Mouse (Mus musculus) ES-CJ7 (cell line): ENCODE results near the gene Ccdc171.

Experiments
- DNase-seq: peaks from one replicate; pipeline ENCODE4 v3.0.0; 2011; ENCODE audit warnings: low read depth, low spot score

Ccdc171 gene

DNA sequence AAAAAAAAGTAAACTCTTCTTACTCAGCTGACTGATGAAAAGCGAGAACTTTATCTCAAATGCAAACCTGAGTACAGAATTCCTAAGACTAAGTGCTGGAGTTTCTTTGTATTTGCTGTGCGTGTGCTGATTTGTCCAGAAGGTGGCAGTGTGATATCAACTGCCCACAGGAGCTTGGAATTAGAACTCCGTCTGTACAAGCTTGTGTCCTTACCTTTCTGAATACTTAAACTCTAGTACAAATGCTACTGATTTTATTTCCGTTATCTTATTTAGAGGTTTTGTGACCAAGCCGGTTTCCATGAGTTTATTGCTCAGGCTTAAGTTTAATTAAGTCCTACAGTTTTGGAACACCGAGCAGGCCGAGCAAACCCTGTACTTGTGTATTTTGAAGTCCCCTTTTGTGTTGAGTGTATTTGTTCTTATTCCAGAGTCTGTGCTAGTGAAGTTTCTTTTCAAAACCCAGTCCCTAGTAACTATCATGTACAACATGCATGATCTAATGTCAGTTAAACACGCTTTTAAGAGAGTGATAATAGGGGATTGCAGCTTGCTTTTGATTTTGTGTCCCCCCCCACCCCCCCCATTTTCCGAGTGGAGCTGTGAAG lies 269.1 kb downstream of the Ccdc171 start:
- DNase-seq: peak; percentile 74

DNA sequence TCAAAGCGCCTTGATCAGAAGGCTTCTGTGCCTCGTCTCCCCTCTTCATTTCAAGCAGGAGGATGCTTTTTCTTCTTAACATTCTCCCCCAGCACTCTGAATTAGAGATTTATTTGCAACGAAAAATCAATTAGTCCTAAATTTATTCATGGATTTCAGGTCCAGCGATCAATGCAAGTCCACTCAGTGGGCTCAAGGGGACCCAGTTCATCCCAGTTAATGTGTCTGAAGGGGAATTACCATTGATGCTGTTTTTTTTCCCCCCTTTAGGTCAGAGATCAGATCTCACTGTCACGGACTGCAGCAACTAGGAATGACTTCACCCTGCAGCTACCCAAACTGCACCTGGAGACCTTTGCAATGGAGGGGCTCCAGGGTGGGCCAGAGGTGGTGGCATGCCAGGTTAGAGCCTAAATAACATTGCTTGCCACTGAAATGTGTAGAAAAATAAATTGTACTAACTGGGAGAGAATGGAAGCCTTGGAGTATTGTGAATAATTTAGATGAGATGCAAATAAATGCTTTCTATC lies 269.6 kb downstream of the Ccdc171 start:
- DNase-seq: no peak

DNA sequence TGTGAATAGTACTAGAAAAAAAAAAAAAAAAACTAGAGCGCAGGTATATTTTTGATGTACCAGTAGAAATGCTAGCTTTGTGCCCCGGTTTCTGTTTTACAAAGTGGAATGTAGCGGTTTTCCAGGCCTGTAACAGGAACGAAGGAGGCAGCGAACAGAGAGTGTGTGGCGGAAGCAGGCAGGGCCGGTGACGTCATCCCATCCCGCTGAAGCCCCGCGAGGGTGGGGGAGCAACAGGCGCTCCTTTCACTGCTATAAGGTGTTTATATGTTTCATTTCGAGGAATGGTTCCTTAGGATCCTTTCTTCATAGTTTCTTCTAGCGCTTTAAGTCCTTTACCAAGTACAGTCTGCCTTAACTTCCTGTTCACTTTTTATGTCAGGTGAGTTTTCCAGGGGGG lies 272.6 kb downstream of the Ccdc171 start:
- no peak for DNase-seq

DNA sequence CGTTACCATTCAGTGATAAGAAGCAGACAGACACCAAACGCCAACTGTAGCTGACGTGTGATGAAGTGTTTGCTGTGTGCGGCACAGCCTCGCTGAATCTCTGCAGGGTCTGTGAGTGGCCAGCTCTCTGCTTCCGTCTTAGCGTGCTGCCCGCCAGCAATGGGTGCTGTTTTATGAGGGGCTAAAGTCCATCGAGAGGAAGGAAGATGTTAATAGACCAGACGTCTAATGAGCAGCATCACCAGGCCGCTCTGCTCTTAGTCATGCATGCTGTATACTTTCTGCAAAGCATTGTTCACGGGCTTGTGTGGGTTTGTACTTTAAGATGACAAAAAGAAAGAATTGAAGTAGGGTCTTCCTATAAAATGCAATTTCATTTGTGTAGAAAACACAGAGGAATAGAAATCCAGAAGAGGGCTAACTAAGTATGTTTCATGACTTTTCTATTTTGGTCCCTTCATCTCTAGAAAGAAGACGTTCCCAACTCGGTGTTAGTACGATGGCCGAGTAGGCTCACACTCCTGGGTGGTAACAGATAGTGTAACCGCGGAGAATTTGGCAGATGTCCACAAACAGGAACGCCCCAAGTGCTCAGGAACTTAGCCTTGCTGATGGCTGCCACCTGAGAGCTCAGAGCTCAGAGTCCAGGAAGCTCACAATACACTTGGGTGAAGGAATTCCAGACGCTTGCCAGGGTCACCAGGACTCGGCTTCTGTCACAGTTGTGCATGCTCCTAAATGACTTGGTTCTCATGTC lies 273.5 kb downstream of the Ccdc171 start:
- DNase-seq: no peak

DNA sequence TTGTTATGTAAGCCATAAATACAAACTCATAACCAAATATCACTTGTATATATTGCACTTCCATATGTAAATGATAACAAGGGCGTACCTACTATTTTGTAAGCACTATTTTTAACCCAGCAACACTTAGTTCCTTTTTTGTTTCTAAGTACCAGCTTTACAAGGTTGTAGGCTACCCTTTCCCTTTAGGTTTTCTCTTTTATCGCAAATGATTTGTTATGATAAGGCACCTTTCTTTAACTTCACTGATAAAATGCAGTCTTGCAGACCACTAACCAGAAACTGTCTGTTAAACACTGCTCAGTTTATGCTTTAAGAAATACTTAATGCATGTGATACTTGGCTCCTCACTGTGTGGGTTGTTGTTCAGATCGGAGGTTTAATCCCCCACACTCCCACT lies 275.1 kb downstream of the Ccdc171 start:
- DNase-seq: no peak

DNA sequence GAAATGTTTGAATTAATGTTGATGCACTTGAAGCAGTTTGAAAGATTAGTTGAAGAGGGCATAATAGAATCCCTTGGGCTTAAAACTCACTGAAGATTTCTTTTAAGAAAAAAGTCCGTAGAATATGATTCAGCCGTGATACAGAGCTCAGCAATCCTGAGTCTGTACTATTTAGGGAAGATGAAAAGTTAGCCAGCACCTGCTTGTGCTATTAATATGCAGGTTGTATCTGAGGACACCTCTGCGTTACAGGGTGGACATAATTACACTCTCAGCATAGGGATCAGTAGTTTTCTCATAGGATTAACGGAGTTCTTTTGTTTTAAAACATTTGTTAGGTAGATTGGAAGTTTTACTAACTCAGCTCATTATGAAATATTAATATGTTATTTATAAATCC lies 291.6 kb downstream of the Ccdc171 start:
- DNase-seq: no peak

DNA sequence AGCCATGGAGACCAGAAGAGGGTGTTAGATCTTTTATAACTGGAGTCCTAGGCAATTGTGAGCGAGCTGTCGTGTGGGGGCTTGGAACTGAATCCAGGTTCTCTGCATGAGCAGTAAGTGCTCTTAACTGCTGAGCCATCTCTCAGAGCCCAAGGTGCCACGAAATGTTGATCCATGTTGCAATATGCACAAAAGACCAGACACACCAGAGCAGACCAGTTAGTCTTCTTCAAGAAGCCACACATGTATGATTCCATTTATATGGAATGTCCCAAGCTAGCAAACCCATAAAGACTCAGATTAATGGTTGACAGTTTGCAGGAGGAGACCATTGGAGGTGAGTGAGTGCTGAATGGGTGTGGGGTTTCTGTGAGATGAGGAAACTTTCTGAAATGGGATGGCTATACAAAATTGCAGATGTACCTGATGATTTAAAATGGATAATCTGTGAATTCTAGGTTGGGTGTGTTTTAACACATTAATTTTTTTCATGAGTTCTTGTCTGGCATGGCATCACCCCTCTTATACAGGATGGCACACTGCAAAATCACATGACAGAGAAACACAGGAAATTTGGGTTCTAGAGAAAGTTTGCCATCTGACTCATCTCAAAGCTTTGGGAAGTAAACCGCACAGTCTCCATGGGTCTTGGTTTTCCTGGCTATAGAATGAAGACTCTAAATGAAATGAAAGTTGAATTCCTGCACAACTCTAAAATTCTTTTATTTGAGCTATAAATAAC lies 304.5 kb downstream of the Ccdc171 start:
- no peak for DNase-seq

DNA sequence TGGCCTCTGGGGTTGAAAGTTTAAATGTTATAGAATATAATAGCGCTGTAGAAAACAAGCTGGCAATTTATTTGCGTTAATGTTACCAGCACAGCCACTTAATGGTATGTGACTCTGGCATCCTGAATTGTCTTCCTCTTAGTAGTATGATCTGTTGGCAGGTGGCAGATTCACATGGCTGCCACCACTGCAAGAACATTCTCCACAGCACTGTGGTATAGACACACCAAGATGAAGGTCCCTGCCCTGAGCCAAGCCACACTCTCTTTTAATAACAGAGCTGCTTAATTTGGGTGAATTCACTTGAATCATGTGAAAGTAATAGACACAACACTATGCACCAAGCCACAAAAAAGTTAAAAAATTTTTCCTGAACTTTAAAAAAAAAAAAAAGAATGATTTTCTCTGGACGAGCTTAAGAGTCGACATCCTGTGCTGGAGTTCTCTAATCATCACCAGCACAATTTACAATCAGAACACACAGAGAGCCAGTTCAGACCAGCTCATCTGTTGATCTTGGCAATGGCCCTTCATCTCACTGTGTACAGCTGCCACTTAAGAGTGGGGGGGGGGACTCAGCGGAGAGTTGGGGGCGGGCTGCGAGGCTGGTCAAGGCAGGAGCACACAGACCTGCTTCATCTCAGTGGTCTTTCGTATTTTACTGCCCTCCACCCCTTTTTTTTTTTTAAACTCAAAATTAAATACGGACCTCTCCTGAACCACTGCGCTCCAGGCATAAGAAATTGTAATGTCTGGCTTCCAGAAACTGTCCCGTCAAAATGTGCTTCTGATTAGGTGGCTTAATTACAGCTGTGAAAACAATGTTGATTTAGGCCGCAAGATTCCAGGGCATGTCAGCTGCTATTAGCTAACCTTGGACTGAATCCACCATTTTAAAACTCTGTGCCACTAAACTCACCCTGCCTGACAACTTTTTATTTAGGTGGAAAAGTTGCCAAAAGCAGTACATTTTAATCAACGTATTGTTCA lies 305.8 kb downstream of the Ccdc171 start:
- DNase-seq: no peak

DNA sequence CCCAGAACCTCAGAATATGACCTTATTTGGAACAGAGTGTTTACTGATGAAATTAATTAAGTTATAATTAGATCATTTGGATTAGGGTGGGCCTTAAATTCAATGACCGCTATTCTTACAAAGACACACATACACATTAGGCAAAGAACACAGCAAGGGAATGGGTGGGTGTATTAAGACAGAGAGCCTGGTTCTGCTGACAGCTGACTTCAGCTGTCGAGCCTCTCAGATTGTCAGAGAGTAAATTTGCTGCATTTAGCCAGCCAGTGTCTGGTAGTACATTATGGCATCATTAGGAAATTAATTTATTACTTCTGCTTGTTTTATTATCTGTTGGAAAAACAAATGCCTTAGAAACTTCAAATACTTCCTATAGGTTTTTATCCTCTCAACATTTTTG lies 313.7 kb downstream of the Ccdc171 start:
- no peak for DNase-seq

DNA sequence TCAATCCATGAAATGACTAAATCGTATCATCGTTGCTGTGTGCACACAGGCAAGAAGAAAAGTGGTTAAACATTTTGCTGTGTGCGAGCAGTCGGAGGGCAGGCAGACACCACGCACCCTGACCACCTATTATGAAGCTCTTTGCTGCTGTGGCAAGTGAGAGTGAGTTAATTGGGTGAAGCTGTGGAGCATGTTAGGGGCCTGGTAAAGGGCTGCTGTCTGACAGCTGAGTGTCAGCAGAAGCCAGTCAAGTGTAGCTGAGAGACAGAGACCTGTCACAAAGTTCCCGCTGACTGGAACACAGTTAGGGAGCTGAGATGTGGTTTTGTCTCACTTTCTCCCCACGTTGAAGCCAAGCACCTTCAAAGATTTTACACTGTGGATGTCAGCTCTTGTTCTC lies 321.0 kb downstream of the Ccdc171 start:
- DNase-seq: no peak

DNA sequence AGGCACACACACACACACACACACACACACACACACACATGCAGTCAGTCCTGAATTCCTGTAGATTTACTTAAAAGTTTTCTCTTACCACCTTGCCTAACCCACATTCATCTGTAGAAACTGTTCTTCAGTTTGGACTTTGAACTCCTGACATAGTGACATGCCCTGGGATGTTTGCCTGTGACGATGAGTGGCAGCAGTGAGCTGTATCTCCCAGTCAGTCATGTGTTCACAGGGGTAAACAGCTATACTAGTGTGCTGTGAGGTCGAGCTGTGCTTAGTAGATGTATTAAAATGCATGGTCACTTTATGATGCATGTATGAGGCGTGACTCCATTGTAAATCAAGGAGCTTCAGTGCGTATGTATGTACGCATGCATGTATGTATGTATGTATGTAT lies 328.5 kb downstream of the Ccdc171 start:
- DNase-seq: no peak

DNA sequence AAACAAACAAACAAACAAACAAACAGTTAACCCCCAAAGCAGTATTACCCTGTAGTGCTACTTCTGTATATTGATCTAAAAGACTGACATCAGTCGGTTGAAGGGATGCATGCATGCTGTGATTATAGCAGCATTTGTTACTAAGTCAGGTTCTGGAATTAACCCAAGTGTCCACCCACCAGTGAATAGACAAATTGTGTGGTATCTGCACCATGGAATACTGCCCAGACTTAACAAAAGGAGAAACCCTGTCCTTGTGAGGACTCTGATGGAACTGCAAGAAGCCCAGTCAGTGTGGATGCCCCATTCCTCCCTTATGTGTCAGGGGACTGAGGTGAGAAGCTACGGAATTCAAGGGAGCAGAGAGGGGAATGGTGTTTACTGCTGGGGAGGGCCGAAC lies 336.4 kb downstream of the Ccdc171 start:
- no peak for DNase-seq

DNA sequence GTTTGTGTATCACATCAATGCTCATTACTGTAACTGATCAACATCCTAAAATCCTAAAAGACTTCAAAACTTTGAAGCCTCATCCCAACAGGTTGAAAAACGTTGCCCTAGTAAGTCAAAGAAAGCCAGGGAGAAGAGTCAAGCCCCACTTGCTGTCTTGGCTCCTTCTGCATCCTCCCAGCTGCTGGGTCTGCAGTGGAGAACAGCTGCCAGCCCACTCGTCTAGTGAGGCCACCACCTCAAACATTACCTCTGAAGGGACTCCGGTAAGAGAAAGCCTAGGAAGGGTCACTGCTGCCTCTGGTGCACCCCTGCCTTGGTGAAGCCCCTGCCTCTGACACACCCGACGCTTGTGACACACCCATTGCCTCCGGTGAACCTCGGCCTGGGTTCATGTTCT lies 336.9 kb downstream of the Ccdc171 start:
- DNase-seq: no peak

DNA sequence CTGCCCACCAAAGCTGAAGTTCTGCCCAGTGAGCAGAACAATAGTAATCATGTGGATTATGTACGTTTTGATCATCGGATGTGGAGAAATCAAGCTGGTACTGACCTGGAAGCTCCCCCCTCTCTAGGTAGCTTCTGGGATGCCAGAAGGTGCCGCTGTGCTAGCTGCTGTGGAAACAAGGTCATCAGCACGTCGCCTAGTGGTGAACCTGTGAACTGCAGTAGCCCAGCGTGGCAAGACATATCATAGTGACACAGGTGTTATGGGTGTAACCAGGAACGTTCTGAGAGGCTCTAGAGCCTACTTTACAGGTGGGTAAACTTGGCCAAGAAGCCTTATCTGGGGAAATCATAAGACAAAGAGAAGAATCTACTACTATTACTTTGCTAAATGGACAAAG lies 351.3 kb downstream of the Ccdc171 start:
- DNase-seq: peak; percentile 60

DNA sequence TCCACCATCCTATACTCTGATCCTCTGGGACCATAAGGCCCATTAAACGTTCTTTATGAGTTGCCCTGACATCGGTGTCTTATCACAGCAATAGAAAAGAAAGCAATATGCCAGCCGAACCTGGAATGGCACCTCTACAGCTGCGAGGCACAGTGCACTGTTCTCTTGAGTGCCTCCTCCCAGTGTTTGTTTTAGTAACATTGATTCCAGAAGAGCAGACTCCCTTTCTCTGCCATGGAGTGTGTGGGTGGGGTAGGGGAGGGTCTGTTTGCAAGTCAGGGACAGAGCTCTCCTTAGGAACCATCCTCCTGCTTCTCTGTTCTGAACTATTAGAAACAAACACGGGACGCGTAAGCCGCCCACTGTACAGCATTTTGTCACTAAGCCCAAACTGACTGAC lies 352.9 kb downstream of the Ccdc171 start:
- no peak for DNase-seq

DNA sequence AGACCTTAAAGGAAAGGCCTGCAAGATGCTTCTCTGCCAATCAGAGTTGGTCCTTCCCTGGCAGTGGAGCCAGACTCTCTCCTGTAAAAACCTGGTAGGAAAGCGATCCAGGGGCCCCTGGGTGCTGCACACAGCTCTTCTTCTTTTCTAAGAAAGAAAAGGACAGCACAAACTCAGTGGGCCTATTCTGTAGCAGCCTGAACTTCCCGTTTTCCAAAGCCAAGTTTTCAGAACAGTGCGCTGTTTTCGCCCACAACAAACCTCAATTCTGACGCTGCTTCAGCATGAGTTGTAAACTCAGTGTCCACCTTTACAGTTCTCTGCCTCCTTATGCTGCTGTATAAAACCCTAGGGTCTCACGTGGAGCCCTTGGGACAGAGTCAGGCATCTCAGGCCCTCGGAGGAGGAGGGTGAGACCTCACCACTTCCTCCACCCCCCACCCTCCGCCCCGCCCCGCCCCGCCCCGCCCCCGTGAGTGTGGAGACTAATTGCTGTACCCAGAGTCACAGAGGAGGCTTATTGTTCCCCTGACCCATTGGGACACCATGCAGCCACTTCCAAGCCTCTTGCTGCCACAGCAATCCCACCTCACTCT lies 363.2 kb downstream of the Ccdc171 start:
- DNase-seq: no peak

DNA sequence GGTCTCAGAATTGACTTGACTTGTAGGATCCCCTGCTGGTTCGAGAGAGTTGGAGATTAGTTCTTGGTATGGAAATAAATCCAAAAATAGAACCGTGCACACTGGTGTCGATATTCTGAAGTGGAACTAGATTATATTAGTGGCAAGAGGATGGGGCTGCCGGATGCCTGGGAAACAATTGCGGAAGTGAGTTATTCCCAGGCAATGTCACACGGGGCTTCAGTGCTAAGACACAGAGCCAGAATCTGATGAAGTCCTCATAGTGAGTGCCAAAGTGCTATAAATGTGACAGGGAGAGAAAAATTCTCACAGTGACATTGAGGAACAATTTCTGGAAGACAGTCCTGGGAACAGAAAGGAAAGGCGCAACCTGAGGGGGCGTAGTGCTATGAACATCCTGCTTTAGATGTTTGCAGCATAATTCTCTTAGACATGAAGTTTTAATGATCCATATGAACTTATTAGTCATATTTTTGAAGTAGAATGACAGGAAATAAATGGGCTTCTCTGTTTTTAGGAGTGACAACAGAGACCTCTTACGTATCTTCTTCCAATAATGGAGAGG lies 376.8 kb downstream of the Ccdc171 start:
- no peak for DNase-seq
